Mouse (Mus musculus) liver, adult (tissue): ENCODE measurements around the gene Nkpd1.

Experiments
- GATA4 ChIP-seq: IDR thresholded peaks from 2 replicates; pipeline ENCODE4 v1.6.1; 2014; ENCODE audit warnings: mild to moderate bottlenecking, low read length; ENCODE audit not compliant: insufficient replicate concordance

The Nkpd1 gene

GRCm38 (mm10) chr7:19557086-19557485, 39.4 kb downstream of the Nkpd1 start:
- TF ChIP-seq GATA4: no peak

GRCm38 (mm10) chr7:19557982-19558900, 40.6 kb downstream of the Nkpd1 start:
- no peak for TF ChIP-seq GATA4

GRCm38 (mm10) chr7:19558965-19559364, 41.3 kb downstream of the Nkpd1 start:
- no peak for TF ChIP-seq GATA4

- no peak for TF ChIP-seq GATA4
Observed at GRCm38 (mm10) chr7:19560491-19561260, 43.0 kb downstream of the Nkpd1 start.

GRCm38 (mm10) chr7:19561431-19561764, 43.8 kb downstream of the Nkpd1 start:
- no peak for TF ChIP-seq GATA4

GRCm38 (mm10) chr7:19561765-19562642, 44.4 kb downstream of the Nkpd1 start:
- no peak for TF ChIP-seq GATA4

GRCm38 (mm10) chr7:19562643-19563410, 45.2 kb downstream of the Nkpd1 start, which contains the start of gene Ppp1r37:
TSS of gene Ppp1r37 (minus strand) at chr7:19563076.
- TF ChIP-seq GATA4: no peak

GRCm38 (mm10) chr7:19563884-19564283, 46.2 kb downstream of the Nkpd1 start:
- TF ChIP-seq GATA4: no peak

GRCm38 (mm10) chr7:19564455-19564854, 46.8 kb downstream of the Nkpd1 start:
- TF ChIP-seq GATA4: no peak

- TF ChIP-seq GATA4: no peak
Observed at GRCm38 (mm10) chr7:19565803-19566202, 48.2 kb downstream of the Nkpd1 start.

- no peak for TF ChIP-seq GATA4
Observed at GRCm38 (mm10) chr7:19567426-19567825, 49.8 kb downstream of the Nkpd1 start.

GRCm38 (mm10) chr7:19569647-19570046, 52.0 kb downstream of the Nkpd1 start:
- no peak for TF ChIP-seq GATA4

GRCm38 (mm10) chr7:19572926-19573775, 55.5 kb downstream of the Nkpd1 start:
- TF ChIP-seq GATA4: no peak; the same call in 1 of the 2 replicates
